Mouse (Mus musculus): Measurements from ENCODE around the gene Coro2b.

Coro2b gene

DNA sequence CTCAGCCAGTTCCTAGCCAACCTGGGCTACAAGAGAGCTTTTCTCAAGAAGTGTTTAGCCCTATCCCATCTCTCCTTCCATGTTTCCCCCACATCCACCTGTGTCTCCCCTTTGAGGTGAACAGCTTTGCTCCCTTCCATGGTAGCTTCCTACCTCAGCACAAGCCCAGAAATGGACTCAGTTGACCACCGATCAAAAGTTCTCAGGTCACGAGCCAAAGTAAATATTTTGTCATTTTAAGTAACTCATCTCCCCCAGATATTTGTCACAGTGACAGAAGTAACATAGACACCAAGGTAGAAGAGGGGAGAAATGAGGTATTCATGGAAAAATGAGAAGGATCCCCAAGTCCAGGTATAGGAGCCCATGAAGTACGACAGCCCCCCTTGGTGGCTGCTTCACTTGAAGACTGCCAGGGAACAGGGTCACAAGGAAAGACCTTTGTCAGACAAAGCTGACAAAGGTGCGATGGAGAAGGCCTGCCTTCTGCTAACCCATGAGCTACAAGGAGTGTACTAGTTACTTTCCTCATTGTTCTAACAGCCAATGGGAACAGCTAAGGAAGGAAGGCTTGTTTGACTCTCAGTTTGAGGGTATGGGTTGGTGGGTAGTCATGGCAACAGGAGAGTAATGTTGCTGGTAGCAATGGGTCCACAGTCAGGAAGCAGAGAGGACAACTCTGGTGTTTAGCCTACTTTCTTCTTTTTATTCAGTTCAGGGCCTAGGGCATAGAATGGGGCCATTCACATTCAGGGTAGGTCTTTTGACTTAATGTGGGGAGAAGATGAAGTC lies 150.9 kb downstream of the Coro2b start:
- no peak for DNase-seq (ENCODE audit: low read depth)

GRCm38 (mm10) chr9:62385062-62385461 lies 151.8 kb downstream of the Coro2b start:
- no peak for DNase-seq (ENCODE audit: low read depth)

GRCm38 (mm10) chr9:62382519-62383084 lies 154.2 kb downstream of the Coro2b start:
- no peak for DNase-seq (ENCODE audit: low read depth)

GRCm38 (mm10) chr9:62381402-62381913 lies 155.4 kb downstream of the Coro2b start:
- DNase-seq (ENCODE audit: low read depth) = no peak

DNA sequence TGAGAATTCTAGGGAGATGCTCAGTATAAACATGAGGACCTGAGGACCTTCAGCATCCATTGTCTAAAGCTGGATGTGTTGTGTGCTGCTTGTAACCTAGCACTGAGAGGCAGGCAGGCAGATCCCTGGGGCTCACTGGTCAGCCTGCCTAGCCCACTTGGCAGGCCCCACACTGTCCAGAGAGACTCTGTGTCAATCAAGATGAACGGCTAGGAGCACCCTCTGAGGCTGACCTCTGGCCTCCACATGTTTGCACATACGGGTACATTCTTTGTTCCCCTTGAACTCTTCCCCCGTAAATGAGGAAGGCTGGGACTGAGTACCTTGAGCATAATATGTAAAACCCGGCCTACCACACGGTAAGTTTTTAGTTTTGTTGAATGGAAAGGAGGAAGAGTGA lies 156.5 kb downstream of the Coro2b start:
- no peak for DNase-seq (ENCODE audit: low read depth)

DNA sequence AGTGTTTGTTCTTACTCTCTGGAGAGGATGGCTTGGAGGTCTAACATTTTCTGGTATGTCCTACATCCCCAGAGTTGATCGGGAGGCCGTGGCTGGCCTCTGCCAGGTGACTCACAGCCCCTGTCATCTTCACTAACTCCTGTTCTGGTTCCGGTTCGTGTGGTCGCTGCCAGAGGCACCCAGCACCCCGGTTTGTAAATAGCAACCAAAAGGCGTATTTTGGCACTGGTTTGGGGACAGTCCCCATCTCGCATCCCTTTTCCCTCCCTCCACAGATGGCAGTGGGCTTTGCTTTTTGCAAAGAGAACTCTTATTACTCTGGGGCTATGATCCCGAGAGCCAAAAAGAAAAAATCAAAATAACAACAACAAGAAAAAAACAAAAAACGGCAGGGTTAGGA lies 158.9 kb downstream of the Coro2b start:
- DNase-seq (ENCODE audit: low read depth) = no peak

GRCm38 (mm10) chr9:62374276-62374675 lies 162.6 kb downstream of the Coro2b start:
- no peak for DNase-seq (ENCODE audit: low read depth)

- peak; percentile 83 for DNase-seq (ENCODE audit: low read depth)
Measured at GRCm38 (mm10) chr9:62373222-62374123, 163.4 kb downstream of the Coro2b start.

GRCm38 (mm10) chr9:62372556-62373221 lies 164.2 kb downstream of the Coro2b start:
- DNase-seq (ENCODE audit: low read depth) = no peak

- no peak for DNase-seq (ENCODE audit: low read depth)
Measured at GRCm38 (mm10) chr9:62371745-62372555, 164.9 kb downstream of the Coro2b start.

DNA sequence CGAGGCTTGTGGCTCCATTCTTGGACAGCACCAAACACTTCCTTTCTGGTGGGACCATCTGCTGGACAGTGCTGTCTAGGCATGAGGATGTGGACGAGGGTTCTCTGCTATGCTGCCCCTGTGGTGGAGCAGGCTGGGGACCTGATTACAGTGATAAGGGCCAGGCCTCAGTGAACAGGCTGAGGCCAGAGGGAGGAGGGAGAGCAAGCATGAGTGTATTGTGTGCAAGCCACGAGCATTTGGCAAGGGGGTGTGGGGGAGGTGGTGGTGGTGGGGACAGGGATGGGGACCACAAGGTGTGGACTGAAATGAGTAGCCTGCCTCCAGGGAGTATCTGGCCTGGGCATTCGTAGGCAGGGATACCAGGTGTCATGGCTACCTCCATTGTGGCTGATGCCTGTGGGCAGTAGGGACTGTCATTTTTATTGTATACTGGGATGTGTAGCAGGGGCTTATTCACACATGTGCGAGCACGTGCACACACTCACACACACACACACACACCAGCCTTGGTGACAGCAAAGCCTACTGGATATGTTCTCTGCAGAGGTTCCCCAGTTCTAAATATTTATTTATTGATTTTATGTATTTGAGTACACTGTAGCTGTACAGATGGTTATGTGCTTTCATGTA lies 166.1 kb downstream of the Coro2b start:
- no peak for DNase-seq (ENCODE audit: low read depth)

DNA sequence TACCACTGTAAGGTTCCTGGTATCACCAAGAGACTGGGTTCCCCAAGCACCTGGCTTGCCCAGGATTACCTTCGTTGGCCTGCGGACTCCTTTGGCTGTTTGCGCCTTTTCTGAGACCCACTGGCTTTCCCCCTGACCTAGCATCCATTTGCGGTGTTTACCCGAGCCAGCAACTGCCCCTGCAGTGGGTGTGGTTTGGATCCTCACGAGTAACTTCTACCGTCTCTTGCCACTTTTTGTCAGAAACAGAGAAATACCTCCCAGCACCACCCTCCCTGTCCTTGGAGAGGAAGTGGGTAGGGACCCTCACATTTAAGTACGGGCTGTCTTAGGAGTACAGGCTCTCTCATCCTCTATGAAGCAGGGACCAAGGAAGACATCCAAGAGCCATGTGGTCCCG lies 166.7 kb downstream of the Coro2b start:
- no peak for DNase-seq (ENCODE audit: low read depth)

Data from naive thymus-derived CD4-positive, alpha-beta T cell, adult 2 months (primary cell).